Mouse (Mus musculus) liver, adult 2 months (tissue): ENCODE results near the gene Wdr60.

Experiments used
- CTCF ChIP-seq: fragments of 200-500 bp; IDR thresholded peaks from 2 replicates; pipeline ENCODE4 v1.5.1; 2011; ENCODE audit warnings: low read depth, low read length, control low read depth
- POLR2A ChIP-seq: fragments of 200-500 bp; IDR thresholded peaks from 2 replicates; pipeline ENCODE4 v1.6.1; 2011; ENCODE audit warnings: low read length, control low read depth; ENCODE audit not compliant: insufficient read depth; ENCODE audit errors: extremely low read depth

GRCm38 (mm10) chr12:116231612-116232011 is 31.2 kb downstream of the Wdr60 start:
- TF ChIP-seq POLR2A = no peak
- no peak for TF ChIP-seq CTCF
